Mouse (Mus musculus): Measurements from ENCODE around the gene Dcp1a.

The Dcp1a gene

DNA sequence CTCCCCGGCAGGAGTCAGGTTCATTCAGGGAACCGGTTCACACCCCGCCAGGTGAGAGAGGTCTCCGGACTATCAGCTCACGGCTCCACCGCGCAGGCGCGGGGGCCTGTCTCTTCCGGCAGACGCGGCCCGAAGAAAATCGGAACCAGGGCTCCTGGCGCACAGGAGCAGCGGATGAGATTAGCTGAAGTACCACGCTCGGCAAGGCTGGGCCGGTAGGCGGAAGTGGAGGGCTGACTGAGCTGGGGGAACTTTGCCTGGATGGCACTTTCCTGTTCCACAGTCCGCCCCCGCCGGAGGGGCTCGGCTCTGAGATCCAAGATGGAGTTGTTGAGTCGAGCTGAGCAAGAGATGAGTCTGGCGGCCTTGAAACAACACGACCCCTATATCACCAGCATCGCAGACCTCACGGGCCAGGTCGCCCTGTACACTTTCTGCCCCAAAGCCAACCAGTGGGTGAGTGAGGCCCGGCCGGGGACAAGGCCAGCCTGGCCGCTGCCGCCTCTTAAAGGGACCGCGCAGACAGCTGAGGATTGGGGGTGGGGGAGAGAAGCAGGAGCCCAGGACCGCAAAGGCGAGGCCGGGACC lies at the start of gene Dcp1a:
Gene Dcp1a, plus strand, starts transcription at position 175 of the 588 bp plus-strand sequence.
- peak; percentile 91 for DNase-seq (ENCODE audit: low spot score)

DNA sequence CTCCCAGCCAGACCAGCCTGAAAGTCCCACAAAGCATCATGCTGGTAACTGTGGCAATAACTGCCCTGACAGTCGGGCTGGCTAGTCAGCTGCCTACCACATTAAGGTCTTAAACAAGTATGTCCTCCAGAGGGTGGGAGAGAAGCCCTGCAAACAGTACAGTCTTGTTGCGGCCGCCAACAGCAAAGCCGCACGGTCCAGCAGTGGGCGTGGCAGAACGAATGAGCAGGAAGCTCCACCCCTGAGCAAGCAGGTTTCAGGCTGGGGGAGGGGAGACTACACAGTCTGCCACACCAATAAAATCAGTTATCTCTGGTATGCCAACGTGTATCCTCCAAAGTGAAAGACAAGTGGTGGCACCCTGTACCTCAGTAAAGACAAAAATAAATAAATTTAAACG lies 49.7 kb upstream of the Dcp1a start:
- DNase-seq (ENCODE audit: low spot score): no peak

- DNase-seq (ENCODE audit: low spot score): no peak
Observed at GRCm38 (mm10) chr14:30430026-30430425, 49.3 kb upstream of the Dcp1a start.

DNA sequence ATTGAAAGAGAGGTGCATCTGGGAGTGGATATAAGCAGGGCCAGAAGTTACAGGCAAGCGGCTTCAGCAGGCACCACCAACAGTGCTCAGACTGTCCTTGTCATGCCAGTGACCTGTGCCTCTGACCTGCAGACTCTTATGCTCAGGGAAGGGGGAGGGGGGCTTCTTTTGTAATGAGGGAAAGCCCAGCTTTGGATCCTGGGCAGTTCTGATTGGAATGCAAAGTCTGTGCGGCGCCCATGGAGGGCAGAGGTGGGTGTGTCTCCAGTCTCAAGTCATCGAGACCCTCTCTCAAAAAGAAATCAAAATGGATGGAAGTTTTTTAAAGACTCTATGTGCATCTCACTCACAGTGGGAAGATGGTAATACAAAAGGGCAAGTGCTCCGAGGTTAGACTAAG lies 48.9 kb upstream of the Dcp1a start:
- DNase-seq (ENCODE audit: low spot score): no peak

GRCm38 (mm10) chr14:30435316-30435715 lies 44.0 kb upstream of the Dcp1a start:
- no peak for DNase-seq (ENCODE audit: low spot score)

- no peak for DNase-seq (ENCODE audit: low spot score)
Observed at GRCm38 (mm10) chr14:30439915-30440314, 39.4 kb upstream of the Dcp1a start.

DNA sequence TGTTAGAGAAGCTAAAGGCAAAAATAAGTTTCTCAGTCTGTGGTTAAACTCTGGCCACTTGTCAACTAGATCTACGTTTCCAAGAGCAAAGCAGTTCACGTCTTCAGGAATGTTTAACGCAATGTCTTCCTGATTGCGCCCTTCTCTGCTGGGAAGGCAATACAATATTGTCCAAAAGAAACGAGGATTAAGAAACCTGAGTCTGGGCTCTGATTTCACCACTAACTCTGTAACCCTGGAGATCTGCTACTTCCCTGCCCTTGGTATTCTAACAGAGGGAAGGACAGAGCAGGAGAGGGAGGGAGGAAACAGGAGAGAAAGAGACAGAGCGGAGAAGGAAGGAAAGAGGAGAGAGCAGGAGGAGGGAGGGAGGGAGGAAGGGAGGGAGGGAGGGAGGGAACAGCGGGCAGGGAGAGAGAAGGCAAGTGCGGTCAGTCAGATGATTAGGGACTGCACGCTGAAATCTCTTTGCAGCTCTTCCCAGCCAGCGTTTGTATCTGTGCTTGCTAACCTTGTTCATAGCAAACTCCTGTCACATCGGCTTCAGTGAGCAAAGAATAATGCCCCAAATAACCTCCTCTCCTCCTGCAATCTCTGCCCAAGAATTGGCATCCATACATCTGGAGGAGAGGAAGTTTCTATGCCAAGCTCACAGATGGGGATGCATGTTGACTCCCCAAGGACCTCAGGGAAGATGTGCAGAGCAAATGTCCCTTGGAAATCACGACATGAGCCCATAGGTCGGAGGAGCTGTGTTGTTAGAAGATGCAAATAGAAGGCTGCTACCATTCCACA lies 23.3 kb upstream of the Dcp1a start:
- DNase-seq (ENCODE audit: low spot score): no peak

DNA sequence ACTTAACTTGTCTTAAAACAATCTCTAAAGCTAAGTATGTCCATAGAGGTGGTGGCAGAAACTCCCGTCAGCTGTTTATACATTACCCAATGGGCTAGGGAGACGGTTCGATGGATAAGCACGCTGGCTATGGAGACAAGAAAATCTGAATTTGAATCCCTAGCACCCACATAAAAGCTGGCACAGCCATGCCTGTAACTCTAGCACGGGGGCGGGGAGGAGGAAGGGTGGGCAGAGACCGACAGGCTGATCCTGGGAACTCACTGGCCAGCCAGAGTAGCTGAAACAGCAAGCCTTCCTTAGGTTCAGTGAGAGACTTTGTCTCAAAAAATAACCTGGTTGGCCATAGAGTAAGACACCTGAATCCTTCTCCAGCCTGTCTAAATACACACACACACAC lies 21.9 kb upstream of the Dcp1a start:
- no peak for DNase-seq (ENCODE audit: low spot score)

- DNase-seq (ENCODE audit: low spot score): no peak
Observed at GRCm38 (mm10) chr14:30457897-30458296, 21.4 kb upstream of the Dcp1a start.

DNA sequence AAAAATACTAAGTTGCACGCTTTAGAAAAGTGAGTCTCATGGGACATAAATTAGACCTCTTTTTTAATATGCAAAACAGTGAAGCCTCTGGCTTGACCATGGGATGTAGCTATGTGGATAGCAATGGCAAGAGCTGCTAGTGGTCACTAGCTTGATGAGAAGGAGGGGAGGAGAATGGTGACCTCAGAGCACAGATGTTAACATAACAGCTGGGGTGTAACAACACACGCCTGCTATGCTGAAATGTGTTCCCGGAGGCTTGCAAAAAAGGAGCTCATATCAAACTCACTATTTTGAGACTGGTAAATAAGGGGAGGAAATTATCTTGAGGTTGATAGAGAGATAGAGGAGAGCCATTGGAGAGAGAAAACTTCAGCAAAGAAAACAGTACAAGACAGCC lies 20.5 kb upstream of the Dcp1a start:
- no peak for DNase-seq (ENCODE audit: low spot score)

- DNase-seq (ENCODE audit: low spot score): peak; percentile 89
Observed at GRCm38 (mm10) chr14:30459891-30460523, 19.3 kb upstream of the Dcp1a start.

GRCm38 (mm10) chr14:30463312-30463711 lies 16.0 kb upstream of the Dcp1a start:
- no peak for DNase-seq (ENCODE audit: low spot score)

DNA sequence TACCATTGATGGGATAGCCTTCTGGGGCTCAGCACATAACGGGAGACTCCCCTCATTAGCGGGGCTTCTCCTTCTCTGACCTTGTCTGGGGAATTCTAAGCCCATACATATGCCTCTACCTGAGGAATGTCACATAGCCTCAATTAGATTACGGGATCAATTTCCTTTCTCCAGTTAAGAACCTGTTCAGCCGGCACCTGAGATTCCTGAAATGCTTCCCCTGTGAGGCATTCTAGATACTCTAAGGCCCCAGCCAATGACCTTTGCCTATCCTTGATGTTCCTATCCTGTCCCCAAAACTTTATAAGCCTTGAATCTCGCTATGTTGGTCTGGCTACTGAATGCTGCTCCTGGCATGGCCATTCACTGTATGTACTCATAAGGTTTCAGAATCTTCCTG lies 5.7 kb upstream of the Dcp1a start:
- no peak for DNase-seq (ENCODE audit: low spot score)

- DNase-seq (ENCODE audit: low spot score): no peak
Observed at GRCm38 (mm10) chr14:30474416-30474815, 4.9 kb upstream of the Dcp1a start.

DNA sequence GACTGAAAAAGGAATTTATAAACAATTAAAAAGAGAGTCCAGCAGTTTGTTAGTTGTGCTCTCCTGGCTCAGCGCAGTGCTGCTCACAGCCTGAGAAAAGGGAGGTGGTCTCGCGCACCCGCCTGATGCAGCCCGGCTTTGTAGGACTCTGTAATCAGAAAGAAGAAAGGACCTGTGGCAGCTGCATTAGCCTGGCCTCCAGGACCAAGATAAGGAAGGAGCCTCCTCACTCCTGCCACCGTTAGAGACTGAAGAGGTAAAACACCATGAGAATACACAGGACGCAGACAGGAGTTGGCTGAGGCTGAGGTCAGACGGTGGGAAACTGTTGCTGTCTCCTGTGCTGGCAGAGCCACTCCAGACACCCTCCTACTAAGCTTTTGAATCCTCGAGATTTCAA lies 12.0 kb downstream of the Dcp1a start, which contains the start of gene Cacna1d:
Gene Cacna1d, minus strand, starts transcription at position 114 of the 400 bp plus-strand sequence.
- DNase-seq (ENCODE audit: low spot score): no peak

GRCm38 (mm10) chr14:30493276-30493675 lies 13.9 kb downstream of the Dcp1a start:
- no peak for DNase-seq (ENCODE audit: low spot score)

DNA sequence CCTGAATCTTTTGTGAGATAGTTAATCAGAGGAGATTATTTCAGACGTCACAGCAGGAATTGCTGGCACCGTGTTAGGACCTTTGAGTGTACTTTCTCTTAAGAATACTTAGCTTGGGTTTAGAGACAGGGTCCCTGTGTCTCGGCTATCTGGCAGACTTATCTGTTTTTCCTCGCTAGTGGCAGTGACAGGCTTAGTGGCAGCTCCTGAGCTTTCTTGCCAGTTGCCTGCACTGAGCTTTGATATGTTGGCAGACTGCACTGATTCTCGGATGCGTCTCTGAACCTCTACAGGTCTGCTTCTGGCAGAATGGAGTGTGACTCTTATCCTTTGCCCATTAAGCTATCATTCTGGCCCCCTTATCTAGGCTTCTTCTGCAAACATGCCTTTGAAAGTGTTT lies 15.7 kb downstream of the Dcp1a start:
- no peak for DNase-seq (ENCODE audit: low spot score)

- no peak for DNase-seq (ENCODE audit: low spot score)
Observed at GRCm38 (mm10) chr14:30498202-30498601, 18.9 kb downstream of the Dcp1a start.

DNA sequence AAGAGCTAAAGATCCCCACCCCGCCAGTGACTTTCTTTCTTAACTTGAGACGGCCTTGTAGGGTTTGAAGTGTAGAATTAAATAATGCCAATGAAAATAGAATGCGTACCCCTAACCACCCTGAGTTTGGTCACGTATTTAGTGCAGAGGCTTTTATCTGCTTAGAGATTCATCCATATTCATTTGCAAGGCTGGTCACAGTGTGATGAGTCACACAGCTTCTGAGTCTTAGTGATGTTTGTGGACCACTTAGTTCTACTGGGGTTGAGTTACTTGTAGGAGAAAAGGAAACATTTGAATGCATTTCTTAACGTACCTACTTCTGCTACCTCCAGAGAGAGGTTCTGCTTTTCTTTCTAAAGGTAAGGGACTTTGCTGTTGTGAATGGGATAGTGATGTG lies 25.7 kb downstream of the Dcp1a start:
- no peak for DNase-seq (ENCODE audit: low spot score)

GRCm38 (mm10) chr14:30510214-30510763 lies 31.0 kb downstream of the Dcp1a start:
- DNase-seq (ENCODE audit: low spot score): no peak

GRCm38 (mm10) chr14:30512896-30513295 lies 33.6 kb downstream of the Dcp1a start:
- no peak for DNase-seq (ENCODE audit: low spot score)

GRCm38 (mm10) chr14:30515931-30516723 lies 36.8 kb downstream of the Dcp1a start:
- DNase-seq (ENCODE audit: low spot score): no peak

Measured in testis, postnatal 10 days (tissue).